Mouse (Mus musculus): Measurements from ENCODE around the gene Sugp2.

Gene Sugp2

GRCm38 (mm10) chr8:70234080-70234780, at the start of gene Sugp2, which contains the start of gene Armc6:
Gene Sugp2, plus strand, starts transcription at chr8:70234226.
Gene Armc6, minus strand, starts transcription at chr8:70234466.
- H3K4me1 ChIP-seq (replicated peaks; ENCODE audit: low read depth, low read length) = peaks cover 53% of the 10 kb centered on the region
- H3K36me3 ChIP-seq (ENCODE audit: insufficient read depth, low read length) = peaks cover 61% of the 10 kb centered on the region
- no peak for TF ChIP-seq POU5F1 (IDR thresholded peaks at IDR 0.05; ENCODE audit: borderline replicate concordance, low read length)
- TF ChIP-seq CTCF (conservative IDR thresholded peaks at IDR 0.05; ENCODE audit: low read length) = no peak
- TF ChIP-seq NANOG (IDR thresholded peaks at IDR 0.05; ENCODE audit: borderline replicate concordance, low read length) = no peak
- H3K27me3 ChIP-seq (ENCODE audit: insufficient read depth, low read length) = no peaks in the 10 kb centered on the region
- peak within 1 kb of the TSS; percentile 94 for H3K4me3 ChIP-seq (replicated peaks; ENCODE audit: low read length)
- H3K9me3 ChIP-seq (ENCODE audit: low read length) = no peaks in the 10 kb centered on the region

DNA sequence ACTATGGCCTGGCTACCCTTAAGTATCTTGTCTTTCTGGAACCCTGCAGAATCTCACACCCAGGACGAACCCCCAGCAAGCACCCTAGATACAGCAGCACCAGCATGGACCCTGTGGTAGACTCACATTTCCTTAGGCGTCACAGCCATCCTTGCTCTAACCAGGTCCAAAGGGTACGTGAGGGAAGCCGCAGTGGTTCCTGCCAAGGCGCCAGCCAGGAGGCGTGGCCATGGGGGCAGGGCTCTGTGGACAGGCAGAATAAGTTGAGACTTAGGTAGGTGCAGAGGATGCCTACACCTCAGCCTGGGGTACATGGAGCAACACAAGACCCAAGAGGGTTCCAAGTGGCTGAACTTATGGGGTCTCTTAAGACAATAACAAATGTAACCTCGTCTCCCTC, 45.3 kb upstream of the Sugp2 start:
- peaks cover 2% of the 10 kb centered on the region for H3K27me3 ChIP-seq (ENCODE audit: insufficient read depth, low read length)
- H3K4me1 ChIP-seq (replicated peaks; ENCODE audit: low read depth, low read length) = peaks cover 30% of the 10 kb centered on the region
- peaks cover 57% of the 10 kb centered on the region for H3K36me3 ChIP-seq (ENCODE audit: insufficient read depth, low read length)
- no peaks in the 10 kb centered on the region for H3K9me3 ChIP-seq (ENCODE audit: low read length)
- no peak overlapping the region for H3K4me3 ChIP-seq (replicated peaks; ENCODE audit: low read length)
- no peak for TF ChIP-seq CTCF (conservative IDR thresholded peaks at IDR 0.05; ENCODE audit: low read length)
- TF ChIP-seq POU5F1 (IDR thresholded peaks at IDR 0.05; ENCODE audit: borderline replicate concordance, low read length) = no peak
- no peak for TF ChIP-seq NANOG (IDR thresholded peaks at IDR 0.05; ENCODE audit: borderline replicate concordance, low read length)

DNA sequence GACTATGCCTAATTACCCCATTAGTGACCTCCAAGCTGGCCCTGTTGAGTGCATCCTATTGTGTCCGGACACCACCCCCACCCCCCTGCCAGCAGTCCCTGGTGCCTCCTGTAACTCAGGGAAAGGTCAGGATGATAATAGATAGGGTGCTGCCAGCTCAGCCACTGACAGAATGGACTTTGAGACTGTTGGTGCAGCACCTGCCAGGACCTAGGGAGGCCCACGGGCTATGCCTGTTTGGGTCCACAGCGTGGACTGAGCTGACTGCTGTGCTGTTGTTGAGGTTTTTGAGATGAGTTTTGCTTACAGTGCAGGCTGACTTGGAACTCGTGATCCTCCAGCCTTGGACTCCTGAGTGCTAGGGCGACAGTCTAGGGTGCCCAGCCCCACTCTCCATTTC, 40.8 kb upstream of the Sugp2 start:
- TF ChIP-seq POU5F1 (IDR thresholded peaks at IDR 0.05; ENCODE audit: borderline replicate concordance, low read length) = no peak
- no peak for TF ChIP-seq CTCF (conservative IDR thresholded peaks at IDR 0.05; ENCODE audit: low read length)
- no peak for TF ChIP-seq NANOG (IDR thresholded peaks at IDR 0.05; ENCODE audit: borderline replicate concordance, low read length)
- peaks cover 41% of the 10 kb centered on the region for H3K36me3 ChIP-seq (ENCODE audit: insufficient read depth, low read length)
- no peaks in the 10 kb centered on the region for H3K27me3 ChIP-seq (ENCODE audit: insufficient read depth, low read length)
- no peak overlapping the region for H3K4me3 ChIP-seq (replicated peaks; ENCODE audit: low read length)
- H3K9me3 ChIP-seq (ENCODE audit: low read length) = no peaks in the 10 kb centered on the region
- peaks cover 13% of the 10 kb centered on the region for H3K4me1 ChIP-seq (replicated peaks; ENCODE audit: low read depth, low read length)

- no peaks in the 10 kb centered on the region for H3K9me3 ChIP-seq (ENCODE audit: low read length)
- TF ChIP-seq CTCF (conservative IDR thresholded peaks at IDR 0.05; ENCODE audit: low read length) (no peak), NANOG (IDR thresholded peaks at IDR 0.05; ENCODE audit: borderline replicate concordance, low read length) (no peak), POU5F1 (IDR thresholded peaks at IDR 0.05; ENCODE audit: borderline replicate concordance, low read length) (no peak)
- no peaks in the 10 kb centered on the region for H3K27me3 ChIP-seq (ENCODE audit: insufficient read depth, low read length)
- no peak overlapping the region for H3K4me3 ChIP-seq (replicated peaks; ENCODE audit: low read length)
- H3K36me3 ChIP-seq (ENCODE audit: insufficient read depth, low read length) = peaks cover 32% of the 10 kb centered on the region
- H3K4me1 ChIP-seq (replicated peaks; ENCODE audit: low read depth, low read length) = peaks cover 9% of the 10 kb centered on the region
Observed at GRCm38 (mm10) chr8:70194191-70194590, 39.8 kb upstream of the Sugp2 start.

DNA sequence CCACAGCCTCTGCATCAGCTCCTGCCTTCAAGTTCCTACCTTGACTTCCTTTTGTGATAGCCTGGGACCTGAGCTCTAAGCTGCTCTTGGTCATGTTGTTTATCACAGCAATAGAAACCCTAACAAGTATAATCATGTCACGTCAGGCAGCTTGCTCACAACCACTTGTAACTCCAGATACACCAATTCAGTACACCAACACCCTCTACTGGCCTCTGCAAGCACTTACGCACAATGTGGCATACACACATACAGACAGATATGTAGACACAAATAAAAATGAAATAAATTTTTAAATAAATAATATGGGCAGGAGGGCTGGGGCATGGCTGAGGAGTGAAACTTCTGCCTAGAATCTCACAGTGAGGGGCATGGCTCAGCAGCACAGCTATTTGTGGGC, 38.3 kb upstream of the Sugp2 start:
- Histone ChIP-seq H3K36me3 (ENCODE audit: insufficient read depth, low read length) (peaks cover 17% of the 10 kb centered on the region; the same call in 1 of the 2 replicates), H3K9me3 (ENCODE audit: low read length) (no peaks in the 10 kb centered on the region), H3K4me3 (replicated peaks; ENCODE audit: low read length) (no peak overlapping the region), H3K4me1 (replicated peaks; ENCODE audit: low read depth, low read length) (peaks cover 5% of the 10 kb centered on the region; the same call in 1 of the 2 replicates), H3K27me3 (ENCODE audit: insufficient read depth, low read length) (no peaks in the 10 kb centered on the region)
- TF ChIP-seq NANOG (IDR thresholded peaks at IDR 0.05; ENCODE audit: borderline replicate concordance, low read length) (no peak), CTCF (conservative IDR thresholded peaks at IDR 0.05; ENCODE audit: low read length) (peak; percentile 46)

GRCm38 (mm10) chr8:70197603-70198002, 36.4 kb upstream of the Sugp2 start:
- Histone ChIP-seq H3K27me3 (ENCODE audit: insufficient read depth, low read length) (no peaks in the 10 kb centered on the region), H3K4me1 (replicated peaks; ENCODE audit: low read depth, low read length) (peaks cover 5% of the 10 kb centered on the region; the same call in 1 of the 2 replicates), H3K36me3 (ENCODE audit: insufficient read depth, low read length) (peaks cover 4% of the 10 kb centered on the region; the same call in 1 of the 2 replicates), H3K9me3 (ENCODE audit: low read length) (no peaks in the 10 kb centered on the region), H3K4me3 (replicated peaks; ENCODE audit: low read length) (no peak overlapping the region)
- no peak for TF ChIP-seq CTCF (conservative IDR thresholded peaks at IDR 0.05; ENCODE audit: low read length)
- TF ChIP-seq NANOG (IDR thresholded peaks at IDR 0.05; ENCODE audit: borderline replicate concordance, low read length) = no peak
- no peak for TF ChIP-seq POU5F1 (IDR thresholded peaks at IDR 0.05; ENCODE audit: borderline replicate concordance, low read length)

DNA sequence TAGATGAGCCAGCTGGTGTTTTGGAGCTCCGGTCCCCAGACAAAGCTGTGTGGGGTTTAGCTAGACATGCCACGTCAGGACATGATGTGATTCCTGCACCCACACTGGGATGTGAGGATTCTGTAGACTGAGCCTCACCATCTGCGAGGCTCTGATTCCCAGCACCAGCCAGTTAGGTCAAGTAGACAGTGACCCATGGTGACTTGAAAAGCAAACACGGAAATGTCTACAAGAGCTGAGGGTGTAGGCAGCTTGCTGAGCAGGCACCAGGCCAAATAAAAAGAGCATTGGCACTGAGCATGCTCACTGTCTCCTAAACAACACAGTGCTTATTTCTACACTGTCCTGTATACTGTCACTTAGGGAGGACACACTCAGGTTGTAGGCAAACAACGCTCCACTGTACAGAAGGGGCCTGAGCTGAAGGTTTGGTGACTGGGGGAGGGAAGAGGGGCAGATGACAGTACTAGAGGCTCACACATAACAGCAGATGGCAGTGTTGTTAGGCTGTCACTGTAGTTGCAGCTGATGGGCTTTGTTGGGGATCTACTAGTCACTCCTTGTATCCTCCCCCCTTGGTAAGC, 33.8 kb upstream of the Sugp2 start:
- Histone ChIP-seq H3K36me3 (ENCODE audit: insufficient read depth, low read length) (no peaks in the 10 kb centered on the region), H3K9me3 (ENCODE audit: low read length) (no peaks in the 10 kb centered on the region)
- TF ChIP-seq POU5F1 (IDR thresholded peaks at IDR 0.05; ENCODE audit: borderline replicate concordance, low read length) (no peak), CTCF (conservative IDR thresholded peaks at IDR 0.05; ENCODE audit: low read length) (no peak), NANOG (IDR thresholded peaks at IDR 0.05; ENCODE audit: borderline replicate concordance, low read length) (no peak)

DNA sequence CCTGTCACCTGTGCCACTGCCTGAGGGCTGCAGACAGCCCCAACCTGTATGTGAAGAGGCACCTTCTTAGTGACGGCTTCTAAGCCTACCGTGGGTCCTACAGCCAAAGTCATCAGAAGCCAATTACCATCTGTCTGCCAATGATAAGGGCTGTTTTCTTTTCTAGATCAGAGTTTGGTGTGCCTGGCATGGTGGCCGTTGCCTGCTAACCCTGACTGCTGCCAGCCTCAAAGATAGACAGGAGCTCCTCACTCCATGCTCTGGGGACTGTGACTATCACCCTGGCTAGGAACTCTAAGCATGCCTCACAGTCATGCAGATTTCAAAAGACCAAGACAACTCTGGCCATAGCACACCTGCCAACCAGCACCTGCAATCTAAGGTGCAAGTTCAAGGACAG, 32.6 kb upstream of the Sugp2 start:
- no peak overlapping the region for H3K4me3 ChIP-seq (replicated peaks; ENCODE audit: low read length)
- no peaks in the 10 kb centered on the region for H3K9me3 ChIP-seq (ENCODE audit: low read length)
- TF ChIP-seq POU5F1 (IDR thresholded peaks at IDR 0.05; ENCODE audit: borderline replicate concordance, low read length) (no peak), NANOG (IDR thresholded peaks at IDR 0.05; ENCODE audit: borderline replicate concordance, low read length) (no peak), CTCF (conservative IDR thresholded peaks at IDR 0.05; ENCODE audit: low read length) (no peak)
- peaks cover 19% of the 10 kb centered on the region for H3K4me1 ChIP-seq (replicated peaks; ENCODE audit: low read depth, low read length)
- H3K27me3 ChIP-seq (ENCODE audit: insufficient read depth, low read length) = no peaks in the 10 kb centered on the region
- no peaks in the 10 kb centered on the region for H3K36me3 ChIP-seq (ENCODE audit: insufficient read depth, low read length)

More for the DNA sequence above, 33.8 kb upstream of the Sugp2 start:
- no peak overlapping the region for H3K4me3 ChIP-seq (replicated peaks; ENCODE audit: low read length)
- peaks cover 19% of the 10 kb centered on the region for H3K4me1 ChIP-seq (replicated peaks; ENCODE audit: low read depth, low read length)
- H3K27me3 ChIP-seq (ENCODE audit: insufficient read depth, low read length) = no peaks in the 10 kb centered on the region

All from E14TG2a.4 (cell line).